Mouse (Mus musculus) limb, embryonic 10.5 days (tissue): ENCODE measurements around the gene Srek1ip1. TPM values are rescaled to one million over a fixed set of nuclear protein-coding genes. Genes with fewer than 3 reads are reported as not detected.

Experiments
- DNase-seq: peaks from one replicate; pipeline ENCODE4 v3.0.0-alpha.2; 2017; ENCODE audit warnings: low spot score
- H3K27ac ChIP-seq: fragments of 300-500 bp; sonication (generic); 2 replicates; pipeline ENCODE4 v1.5.1; 2016; ENCODE audit warnings: mild to moderate bottlenecking
- H3K27me3 ChIP-seq: fragments of 300-500 bp; sonication (generic); 2 replicates; pipeline ENCODE4 v1.6.1; 2016; ENCODE audit warnings: low read depth, mild to moderate bottlenecking; ENCODE audit not compliant: poor library complexity, severe bottlenecking
- H3K36me3 ChIP-seq: fragments of 300-500 bp; sonication (generic); 2 replicates; pipeline ENCODE4 v1.6.1; 2016; ENCODE audit warnings: mild to moderate bottlenecking, moderate library complexity
- H3K4me1 ChIP-seq: fragments of 300-500 bp; sonication (generic); 2 replicates; pipeline ENCODE4 v1.6.1; 2016
- H3K4me3 ChIP-seq: fragments of 300-500 bp; sonication (generic); 2 replicates; pipeline ENCODE4 v1.5.1; 2016; ENCODE audit warnings: mild to moderate bottlenecking, moderate library complexity
- H3K9me3 ChIP-seq: fragments of 300-500 bp; sonication (generic); replicated peaks from 2 replicates; pipeline ENCODE4 v1.6.1; 2016; ENCODE audit warnings: mild to moderate bottlenecking
- WGBS: fragments of 180-500 bp; shearing (Covaris S2); methylation state at CpG from one replicate; pipeline ENCODE4 v1.1.7; 2016; 5-methylcytosine and 5-hydroxymethylcytosine counted together
- polyA plus RNA-seq: library from polyadenylated mRNA; unstranded; fragments of >200 nt; fragmentation: Nextera tagmentation; extraction: Ambion mirVana; gene quantifications from 2 replicates; pipeline ENCODE4 v1.2.1, GENCODE M21; 2016

Srek1ip1 gene
- polyA plus RNA-seq, 1 experiment from 2014 or later: 17.4 TPM

DNA sequence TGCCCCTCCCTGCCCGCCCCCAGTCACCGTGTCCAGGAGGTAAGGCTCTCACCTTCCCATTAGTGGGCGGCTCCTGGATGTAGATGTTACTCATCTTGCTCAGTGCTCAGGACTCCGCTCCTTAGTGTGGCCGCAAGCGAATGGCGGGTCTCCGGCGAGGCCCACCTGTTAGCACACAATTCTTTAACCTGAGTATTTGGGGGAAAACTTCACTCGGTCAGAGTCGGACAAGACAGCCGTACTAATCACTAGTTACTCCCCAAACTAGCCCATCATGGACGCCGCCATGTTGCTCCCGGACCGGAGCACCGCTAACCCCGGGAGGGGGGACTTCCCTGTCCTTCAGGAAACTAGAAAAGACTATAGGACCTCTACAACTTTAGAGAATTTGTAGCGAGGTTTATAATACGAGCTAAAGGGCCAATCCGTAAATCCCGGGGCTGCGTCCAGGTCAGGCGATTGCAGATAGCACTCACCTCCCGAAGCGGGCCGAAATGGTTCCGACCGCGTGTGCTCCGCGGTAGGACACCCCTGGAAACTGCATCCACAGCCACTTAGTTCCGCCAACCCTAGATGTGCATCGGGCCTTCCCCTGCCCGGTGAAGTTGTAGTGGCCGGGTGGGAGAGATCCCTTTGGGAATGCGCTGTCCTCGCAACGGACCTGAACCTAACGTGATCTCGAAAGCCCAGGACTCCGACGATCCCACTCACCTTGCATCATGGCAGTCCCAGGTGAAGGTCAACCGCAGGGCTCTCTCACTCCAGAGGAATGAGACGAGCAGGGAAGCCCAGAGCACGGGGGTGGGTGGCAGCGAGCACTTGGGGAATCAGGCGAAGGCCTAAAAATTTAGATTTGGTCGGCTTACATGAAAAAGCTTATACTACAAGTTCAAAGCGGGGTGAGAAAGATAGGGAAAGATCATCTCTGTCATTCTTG lies 24.6 kb downstream of the Srek1ip1 start, which contains the start of gene Cwc27:
Gene Cwc27, minus strand, starts transcription at position 508 of the 937 bp plus-strand sequence.
- H3K9me3 ChIP-seq: no peaks in the 10 kb centered on the region
- H3K4me3 ChIP-seq: peak within 1 kb of the TSS; percentile 86
- 1% methylated on average over 50 of the region's 50 CpGs for WGBS
- H3K36me3 ChIP-seq: peaks cover 12% of the 10 kb centered on the region; the same call in 1 of the 2 replicates
- H3K27ac ChIP-seq: peak within 1 kb of the TSS; percentile 98
- peak; percentile 88 for DNase-seq
- H3K27me3 ChIP-seq: no peaks in the 10 kb centered on the region
- peaks cover 16% of the 10 kb centered on the region for H3K4me1 ChIP-seq

GRCm38 (mm10) chr13:104817696-104818095 lies 25.4 kb downstream of the Srek1ip1 start:
- DNase-seq: no peak
- WGBS: 63% methylated on average over 12 of the region's 12 CpGs
- no peaks in the 10 kb centered on the region for H3K27me3 ChIP-seq
- peaks cover 24% of the 10 kb centered on the region for H3K4me1 ChIP-seq
- peak overlapping the region; percentile 98 for H3K27ac ChIP-seq
- no peaks in the 10 kb centered on the region for H3K9me3 ChIP-seq
- peaks cover 12% of the 10 kb centered on the region; the same call in 1 of the 2 replicates for H3K36me3 ChIP-seq
- H3K4me3 ChIP-seq: peak overlapping the region; percentile 86

GRCm38 (mm10) chr13:104821192-104821591 lies 28.9 kb downstream of the Srek1ip1 start:
- Histone ChIP-seq H3K27me3 (no peaks in the 10 kb centered on the region), H3K4me1 (peaks cover 18% of the 10 kb centered on the region), H3K9me3 (no peaks in the 10 kb centered on the region), H3K27ac (no peak overlapping the region), H3K4me3 (no peak overlapping the region), H3K36me3 (peaks cover 23% of the 10 kb centered on the region)
- DNase-seq: no peak

DNA sequence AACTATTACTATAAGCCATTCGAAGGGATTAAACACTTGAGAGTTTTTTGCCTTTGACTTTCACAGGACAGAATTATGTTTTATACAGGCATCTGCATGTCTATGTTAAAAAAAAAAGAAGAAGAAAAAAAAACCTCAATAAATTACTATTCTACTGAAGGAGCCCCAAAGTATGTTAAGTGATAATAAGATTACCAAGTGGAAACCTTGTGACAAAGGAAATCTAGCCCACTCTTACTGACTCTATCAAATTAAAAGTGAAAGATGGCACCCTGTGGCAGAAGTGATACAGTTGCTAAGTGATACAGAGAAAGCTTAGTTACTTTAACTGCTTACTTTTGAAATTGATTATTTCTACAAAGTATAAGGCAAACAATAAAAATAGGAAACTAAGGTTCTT lies 29.6 kb downstream of the Srek1ip1 start:
- WGBS: 89% methylated on average over 1 of the region's 1 CpGs
- no peak overlapping the region for H3K4me3 ChIP-seq
- no peaks in the 10 kb centered on the region for H3K9me3 ChIP-seq
- no peaks in the 10 kb centered on the region for H3K27me3 ChIP-seq
- peaks cover 28% of the 10 kb centered on the region for H3K36me3 ChIP-seq
- no peak overlapping the region for H3K27ac ChIP-seq
- no peak for DNase-seq
- peaks cover 18% of the 10 kb centered on the region for H3K4me1 ChIP-seq

DNA sequence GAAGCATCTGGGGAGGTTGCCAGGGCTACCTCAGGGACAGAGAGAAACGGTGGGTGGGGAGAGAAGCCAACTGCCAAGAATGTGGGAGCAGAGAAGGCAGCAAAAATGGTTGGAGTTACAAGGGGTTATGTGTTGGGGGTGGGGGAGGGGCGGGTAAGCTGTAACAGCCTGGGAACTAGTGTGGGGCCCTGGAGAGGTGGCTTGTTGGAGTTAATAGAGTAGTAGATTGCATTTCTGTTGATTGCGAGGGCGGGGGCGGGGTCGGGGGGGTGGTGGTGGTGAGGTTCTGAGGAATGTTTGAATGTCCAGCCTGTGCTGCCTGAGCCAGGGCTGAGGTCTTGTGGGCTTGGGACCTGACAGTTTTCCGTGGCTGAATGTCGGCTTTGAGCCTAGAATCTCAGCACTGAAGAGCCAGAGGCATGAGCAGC lies 30.1 kb downstream of the Srek1ip1 start:
- Histone ChIP-seq H3K9me3 (no peaks in the 10 kb centered on the region), H3K27ac (no peak overlapping the region), H3K27me3 (no peaks in the 10 kb centered on the region), H3K4me1 (peaks cover 18% of the 10 kb centered on the region), H3K36me3 (peaks cover 32% of the 10 kb centered on the region), H3K4me3 (no peak overlapping the region)
- DNase-seq: peak; percentile 31
- 20% methylated on average over 8 of the region's 8 CpGs for WGBS

DNA sequence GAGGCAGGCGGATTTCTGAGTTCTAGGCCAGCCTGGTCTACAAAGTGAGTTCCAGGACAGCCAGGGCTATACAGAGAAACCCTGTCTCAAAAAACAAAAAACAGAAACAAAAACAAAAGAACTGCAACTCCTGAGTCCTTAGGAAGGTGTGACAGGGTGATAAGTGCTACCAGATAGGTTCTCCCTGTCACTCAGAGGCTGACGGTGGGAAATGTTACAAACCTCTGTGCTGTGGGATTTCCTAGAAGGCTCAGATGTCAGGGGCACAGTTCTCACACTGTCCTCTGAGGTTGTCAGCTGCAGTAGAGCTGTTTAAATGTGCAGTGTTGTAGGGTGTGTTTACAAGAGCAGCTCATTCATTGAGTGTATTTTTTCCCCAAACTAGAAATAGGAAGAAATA lies 33.2 kb downstream of the Srek1ip1 start:
- Histone ChIP-seq H3K9me3 (0 out of 2 replicates have a peak, but pooled peaks cover 2% of the 10 kb centered on the region), H3K27me3 (no peaks in the 10 kb centered on the region), H3K27ac (no peak overlapping the region), H3K4me3 (no peak overlapping the region), H3K36me3 (peaks cover 53% of the 10 kb centered on the region), H3K4me1 (peaks cover 8% of the 10 kb centered on the region)
- no peak for DNase-seq
- WGBS: 83% methylated on average over 2 of the region's 2 CpGs

GRCm38 (mm10) chr13:104832811-104833210 lies 40.5 kb downstream of the Srek1ip1 start:
- Histone ChIP-seq H3K36me3 (peaks cover 92% of the 10 kb centered on the region), H3K27ac (no peak overlapping the region), H3K27me3 (no peaks in the 10 kb centered on the region), H3K4me3 (no peak overlapping the region), H3K9me3 (0 out of 2 replicates have a peak, but pooled peaks cover 2% of the 10 kb centered on the region), H3K4me1 (no peaks in the 10 kb centered on the region)
- DNase-seq: no peak
- WGBS: 96% methylated on average over 13 of the region's 13 CpGs

GRCm38 (mm10) chr13:104837628-104838027 lies 45.3 kb downstream of the Srek1ip1 start:
- Histone ChIP-seq H3K9me3 (no peaks in the 10 kb centered on the region), H3K36me3 (peaks cover 56% of the 10 kb centered on the region), H3K4me1 (no peaks in the 10 kb centered on the region), H3K27me3 (no peaks in the 10 kb centered on the region), H3K4me3 (no peak overlapping the region), H3K27ac (no peak overlapping the region)
- no peak for DNase-seq
- 69% methylated on average over 7 of the region's 7 CpGs for WGBS

DNA sequence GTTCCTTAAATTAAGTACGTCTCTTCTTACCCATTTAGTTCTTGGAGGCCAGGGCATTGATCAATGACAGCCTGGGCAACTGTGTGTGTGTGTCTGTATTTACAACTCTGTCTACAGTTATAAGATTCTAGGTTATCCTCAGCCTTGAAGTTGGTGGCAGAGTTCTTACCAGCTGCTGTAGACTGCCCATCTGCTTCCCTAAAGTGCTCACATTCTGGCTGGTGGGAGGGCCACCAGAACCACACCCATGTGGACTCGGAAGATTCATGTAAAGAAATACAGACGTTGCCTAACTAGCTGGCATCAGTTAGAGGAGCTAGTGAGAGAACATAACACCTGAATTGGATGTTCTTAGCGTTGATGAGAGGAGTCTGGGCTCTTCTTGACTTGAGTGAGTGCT lies 49.7 kb downstream of the Srek1ip1 start:
- no peaks in the 10 kb centered on the region for H3K27me3 ChIP-seq
- H3K4me1 ChIP-seq: no peaks in the 10 kb centered on the region
- H3K27ac ChIP-seq: no peak overlapping the region
- no peaks in the 10 kb centered on the region for H3K9me3 ChIP-seq
- H3K4me3 ChIP-seq: no peak overlapping the region
- H3K36me3 ChIP-seq: peaks cover 18% of the 10 kb centered on the region
- WGBS: 70% methylated on average over 4 of the region's 4 CpGs
- no peak for DNase-seq

DNA sequence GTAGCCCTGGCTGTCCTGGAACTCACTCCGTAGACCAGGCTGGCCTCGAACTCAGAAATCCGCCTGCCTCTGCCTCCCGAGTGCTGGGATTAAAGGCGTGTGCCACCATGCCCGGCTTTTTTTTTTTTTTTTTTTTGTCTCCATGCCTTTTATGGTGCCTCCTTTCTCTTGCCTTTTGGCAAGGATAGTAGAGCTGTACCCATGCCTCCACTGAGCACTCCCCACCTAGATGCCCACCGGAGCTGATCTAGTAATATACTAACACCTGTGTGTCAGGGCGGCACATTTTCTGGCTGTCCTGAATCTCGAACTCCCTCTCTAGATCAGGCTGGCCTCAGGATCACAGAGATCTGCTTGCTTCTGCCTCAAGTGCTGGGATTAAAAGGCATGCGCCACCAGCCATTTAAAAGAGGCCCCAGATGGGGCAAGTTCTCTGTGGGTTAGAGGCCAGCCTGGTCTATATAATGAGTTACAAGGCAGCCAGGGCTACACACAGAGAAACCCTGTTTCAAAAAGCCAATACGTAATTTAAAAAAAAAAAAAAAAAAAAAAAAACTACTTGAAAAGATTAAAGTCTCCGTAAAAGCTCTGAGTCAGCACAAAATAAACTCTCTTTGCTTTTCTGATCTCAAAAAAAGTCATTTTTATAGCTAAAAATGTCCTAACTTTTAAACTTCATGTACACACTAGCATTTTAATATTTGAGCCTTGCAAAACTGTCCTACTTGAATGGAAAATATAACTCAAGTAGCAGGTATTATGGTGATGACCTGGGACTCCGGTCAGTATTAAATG lies 51.2 kb downstream of the Srek1ip1 start:
- Histone ChIP-seq H3K27me3 (no peaks in the 10 kb centered on the region), H3K4me3 (no peak overlapping the region), H3K9me3 (no peaks in the 10 kb centered on the region), H3K27ac (no peak overlapping the region), H3K36me3 (peaks cover 7% of the 10 kb centered on the region), H3K4me1 (no peaks in the 10 kb centered on the region)
- 83% methylated on average over 13 of the region's 13 CpGs for WGBS
- DNase-seq: no peak

GRCm38 (mm10) chr13:104853645-104854044 lies 61.4 kb downstream of the Srek1ip1 start:
- WGBS: 87% methylated on average over 2 of the region's 2 CpGs
- Histone ChIP-seq H3K36me3 (no peaks in the 10 kb centered on the region), H3K27ac (no peak overlapping the region), H3K4me3 (no peak overlapping the region), H3K9me3 (no peaks in the 10 kb centered on the region), H3K4me1 (no peaks in the 10 kb centered on the region), H3K27me3 (no peaks in the 10 kb centered on the region)
- DNase-seq: no peak

DNA sequence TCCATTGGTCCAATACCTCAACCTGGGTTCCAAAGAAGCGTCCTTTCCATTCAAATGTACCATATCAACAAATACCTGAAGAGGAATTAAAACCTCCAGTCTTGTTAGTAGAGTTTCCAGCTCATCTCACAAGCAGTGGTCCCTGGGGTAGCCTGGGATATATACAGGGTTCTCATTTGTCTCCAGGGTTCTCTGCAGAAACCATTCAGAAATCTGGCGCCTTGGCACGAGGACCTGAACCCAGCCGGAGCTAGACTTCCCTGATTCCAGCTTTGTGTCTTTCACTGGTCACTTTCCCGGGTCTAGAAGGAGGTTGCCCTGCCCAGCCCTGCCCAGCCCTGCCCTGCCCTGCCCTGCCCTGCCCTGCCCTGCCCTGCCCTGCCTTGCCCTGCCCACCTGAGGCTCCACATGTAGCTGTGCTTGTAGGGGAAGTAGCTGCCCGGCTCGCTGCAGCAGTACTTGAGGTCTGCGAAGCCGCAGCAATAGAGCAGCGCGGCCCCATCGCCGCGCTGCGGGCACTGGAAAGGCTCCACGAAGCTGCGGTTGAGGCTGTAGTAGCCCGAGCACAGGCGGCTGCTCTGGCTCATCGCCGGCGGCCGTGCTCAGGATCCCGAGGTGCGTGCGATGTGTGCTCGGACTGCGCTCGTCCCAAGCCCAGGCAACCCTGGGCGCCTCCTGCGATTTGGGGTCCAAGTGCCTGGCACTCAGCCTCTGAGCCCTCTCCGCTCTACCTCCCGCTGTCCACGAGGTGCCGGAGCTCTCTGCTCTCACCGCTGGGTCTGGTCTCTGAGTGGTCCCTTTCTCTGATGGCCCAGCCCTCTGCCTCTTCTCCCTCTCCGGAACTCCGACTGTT lies 71.1 kb downstream of the Srek1ip1 start, which contains the start of gene Shisal2b:
Gene Shisal2b, minus strand, starts transcription at position 767 of the 853 bp plus-strand sequence.
- Histone ChIP-seq H3K9me3 (no peaks in the 10 kb centered on the region), H3K36me3 (no peaks in the 10 kb centered on the region), H3K4me3 (peak within 1 kb of the TSS; percentile 59), H3K4me1 (peaks cover 9% of the 10 kb centered on the region), H3K27me3 (peaks cover 41% of the 10 kb centered on the region), H3K27ac (peak within 1 kb of the TSS; percentile 61)
- peak; percentile 64 for DNase-seq
- 5% methylated on average over 38 of the region's 38 CpGs for WGBS
